In the genomic region with DNA sequence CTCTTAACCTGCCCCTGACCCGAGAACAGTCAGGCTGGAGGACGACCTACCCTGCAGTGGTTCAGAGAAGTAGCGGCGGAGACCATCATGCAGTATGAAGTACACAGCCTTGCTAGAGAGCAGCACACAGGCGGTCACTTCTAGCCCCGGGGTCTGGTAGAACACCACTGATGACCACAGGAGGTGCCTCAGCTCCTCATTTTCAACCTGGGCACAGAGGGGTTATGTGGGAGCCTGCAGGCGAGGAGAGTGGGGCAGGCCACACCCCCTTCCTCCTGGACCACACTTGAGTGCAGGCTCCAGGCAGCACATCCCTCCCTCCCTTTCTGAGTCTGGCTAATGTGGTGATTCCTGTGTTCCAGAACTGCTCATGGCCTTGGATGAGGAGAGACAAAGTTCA, we compare ENCODE assay signal across 17 mouse cellular contexts. TPM values are rescaled to one million over a fixed set of nuclear protein-coding genes. Genes with fewer than 3 reads are reported as not detected.
DNase-seq lines count a peak whose midpoint lies in the region; ATAC-seq and TF ChIP-seq lines count a peak whose summit lies in the region.
"Had no signal": no experiment of that assay in that cellular context is flagged by ENCODE, and none has a peak within 500 bp of the region (broad histone marks: within the 10 kb centered on the region; RNA-seq: fewer than 3 reads in every experiment).

No protein-coding gene starts in this region.

- ATAC-seq in heart, embryonic 13.5 days (ENCODE audit: extremely low read depth, insufficient number of reproducible peaks, low FRiP score, low TSS enrichment): no peak
- no peak for ATAC-seq in intestine, postnatal 0 days
- ATAC-seq in intestine, embryonic 15.5 days: no peak
- no peak for ATAC-seq in lung, embryonic 15.5 days (ENCODE audit: borderline replicate concordance, extremely low read depth, low FRiP score, low TSS enrichment)
- no peak for ATAC-seq in lung, postnatal 0 days
- ATAC-seq: forebrain, embryonic 13.5 days; forebrain, postnatal 0 days; hindbrain, embryonic 16.5 days; inflammation-experienced regulatory T-cells, adult 6 months had no signal

- no peak overlapping the region for H3K9ac ChIP-seq in heart, embryonic 13.5 days
- H3K9ac ChIP-seq in heart, adult 2 months (ENCODE audit: low read depth, low read length): no peak overlapping the region
- no peak overlapping the region for H3K9ac ChIP-seq in intestine, postnatal 0 days (ENCODE audit: low read depth, low read length)
- H3K9ac ChIP-seq in intestine, embryonic 15.5 days: no peak overlapping the region
- H3K9ac ChIP-seq in lung, embryonic 15.5 days: no peak overlapping the region
- no peak overlapping the region for H3K9ac ChIP-seq in lung, postnatal 0 days (replicated peaks; ENCODE audit: low read depth)
- H3K9ac ChIP-seq: embryonic facial prominence, embryonic 13.5 days; forebrain, embryonic 13.5 days; forebrain, postnatal 0 days; hindbrain, embryonic 12.5 days had no signal

- no peak for TF ChIP-seq EP300 in heart, adult 2 months (IDR thresholded peaks at IDR 0.05; ENCODE audit: insufficient read depth, low read depth, low read length)
- TF ChIP-seq EP300 in lung, postnatal 0 days (IDR thresholded peaks at IDR 0.05): no peak

- H3K27me3 ChIP-seq in heart, embryonic 13.5 days (replicated peaks): no peaks in the 10 kb centered on the region
- H3K27me3 ChIP-seq in heart, adult 2 months (ENCODE audit: control insufficient read depth, insufficient read depth, low read length): no peaks in the 10 kb centered on the region
- H3K27me3 ChIP-seq in intestine, postnatal 0 days (replicated peaks; ENCODE audit: control insufficient read depth, insufficient read depth, low read length): no peaks in the 10 kb centered on the region
- no peaks in the 10 kb centered on the region for H3K27me3 ChIP-seq in intestine, embryonic 15.5 days (replicated peaks)
- H3K27me3 ChIP-seq in lung, embryonic 15.5 days: no peaks in the 10 kb centered on the region
- no peaks in the 10 kb centered on the region for H3K27me3 ChIP-seq in lung, postnatal 0 days (replicated peaks; ENCODE audit: insufficient read depth, low read length)
- H3K27me3 ChIP-seq in myocyte (ENCODE audit: control insufficient read depth, insufficient read depth, insufficient read length): no peaks in the 10 kb centered on the region
- no peaks in the 10 kb centered on the region for H3K27me3 ChIP-seq in hindbrain, embryonic 10.5 days (ENCODE audit: insufficient read depth, poor library complexity, severe bottlenecking)
- H3K27me3 ChIP-seq: embryonic facial prominence, embryonic 13.5 days; forebrain, embryonic 13.5 days; hindbrain, embryonic 12.5 days had no signal

- TF ChIP-seq POLR2A in heart, adult 2 months (IDR thresholded peaks at IDR 0.05; ENCODE audit: insufficient read depth, low read depth, low read length): no peak
- no peak for TF ChIP-seq POLR2A in myocyte (IDR thresholded peaks at IDR 0.05; ENCODE audit: insufficient read length, low read depth)

- H3K4me3 ChIP-seq in heart, embryonic 13.5 days: no peak overlapping the region
- no peak overlapping the region for H3K4me3 ChIP-seq in heart, adult 2 months
- H3K4me3 ChIP-seq in intestine, postnatal 0 days (ENCODE audit: low read depth, low read length): no peak overlapping the region
- no peak overlapping the region for H3K4me3 ChIP-seq in intestine, embryonic 15.5 days (replicated peaks)
- no peak overlapping the region for H3K4me3 ChIP-seq in lung, embryonic 15.5 days
- H3K4me3 ChIP-seq in lung, postnatal 0 days (ENCODE audit: low read depth, low read length): no peak overlapping the region
- H3K4me3 ChIP-seq in myocyte: no peak overlapping the region
- no peak overlapping the region for H3K4me3 ChIP-seq in hindbrain, embryonic 10.5 days
- H3K4me3 ChIP-seq: embryonic facial prominence, embryonic 13.5 days; forebrain, embryonic 13.5 days; hindbrain, embryonic 12.5 days had no signal

- peaks cover 43% of the 10 kb centered on the region for H3K4me1 ChIP-seq in heart, embryonic 13.5 days
- peaks cover 6% of the 10 kb centered on the region for H3K4me1 ChIP-seq in heart, adult 2 months (ENCODE audit: control insufficient read depth, insufficient read depth, low read length)
- H3K4me1 ChIP-seq in intestine, postnatal 0 days (replicated peaks; ENCODE audit: control insufficient read depth, insufficient read depth, low read length): no peaks in the 10 kb centered on the region
- no peaks in the 10 kb centered on the region for H3K4me1 ChIP-seq in intestine, embryonic 15.5 days (replicated peaks)
- 0 out of 2 replicates have a peak, but pooled peaks cover 7% of the 10 kb centered on the region for H3K4me1 ChIP-seq in lung, embryonic 15.5 days
- H3K4me1 ChIP-seq in lung, postnatal 0 days (ENCODE audit: insufficient read depth, low read depth, low read length): no peaks in the 10 kb centered on the region; the same call in 1 of the 2 replicates
- H3K4me1 ChIP-seq in hindbrain, embryonic 10.5 days (replicated peaks): peaks cover 6% of the 10 kb centered on the region; the same call in 1 of the 2 replicates
- H3K4me1 ChIP-seq: embryonic facial prominence, embryonic 13.5 days; hindbrain, embryonic 12.5 days had no signal

- H3K79me2 ChIP-seq in heart, adult 2 months (replicated peaks; ENCODE audit: control insufficient read depth, insufficient read depth, low read length): no peaks in the 10 kb centered on the region
- H3K79me2 ChIP-seq in myocyte (ENCODE audit: control insufficient read depth, insufficient read depth): no peaks in the 10 kb centered on the region

- no peak for TF ChIP-seq CTCF in heart, adult 2 months (IDR thresholded peaks at IDR 0.05)
- TF ChIP-seq CTCF in intestine, postnatal 0 days (IDR thresholded peaks at IDR 0.05; ENCODE audit: low read depth): no peak
- TF ChIP-seq CTCF in lung, postnatal 0 days (IDR thresholded peaks at IDR 0.05): no peak

- DNase-seq in heart, adult 2 months: no peak
- no peak for DNase-seq in lung, postnatal 0 days (ENCODE audit: low spot score)
- no peak for DNase-seq in hindbrain, embryonic 10.5 days (ENCODE audit: low spot score)
- DNase-seq: adrenal gland, postnatal 10 days; forebrain, postnatal 0 days; gastrocnemius, postnatal 36 days had no signal

- intact Hi-C loops in heart, adult 2 months (cut with DNase I): no loop called here

- no peaks in the 10 kb centered on the region for H3K9me3 ChIP-seq in heart, embryonic 13.5 days
- H3K9me3 ChIP-seq in intestine, postnatal 0 days (ENCODE audit: control insufficient read depth): no peaks in the 10 kb centered on the region
- H3K9me3 ChIP-seq in intestine, embryonic 15.5 days: no peaks in the 10 kb centered on the region
- H3K9me3 ChIP-seq in lung, embryonic 15.5 days: no peaks in the 10 kb centered on the region
- no peaks in the 10 kb centered on the region for H3K9me3 ChIP-seq in lung, postnatal 0 days (ENCODE audit: low read length)
- no peaks in the 10 kb centered on the region for H3K9me3 ChIP-seq in hindbrain, embryonic 10.5 days
- H3K9me3 ChIP-seq: embryonic facial prominence, embryonic 13.5 days; forebrain, embryonic 13.5 days; G1E; hindbrain, embryonic 12.5 days had no signal

- no peak overlapping the region for H3K4me2 ChIP-seq in heart, embryonic 13.5 days
- H3K4me2 ChIP-seq in intestine, postnatal 0 days (replicated peaks; ENCODE audit: low read depth): no peak overlapping the region
- no peak overlapping the region for H3K4me2 ChIP-seq in intestine, embryonic 15.5 days (replicated peaks)
- H3K4me2 ChIP-seq in lung, embryonic 15.5 days: no peak overlapping the region
- H3K4me2 ChIP-seq in lung, postnatal 0 days (replicated peaks; ENCODE audit: low read depth, low read length): no peak overlapping the region
- no peak overlapping the region for H3K4me2 ChIP-seq in myocyte (ENCODE audit: low read depth)
- H3K4me2 ChIP-seq: embryonic facial prominence, embryonic 13.5 days; forebrain, embryonic 13.5 days; hindbrain, embryonic 12.5 days had no signal

- no peak overlapping the region for H3ac ChIP-seq in myocyte (ENCODE audit: control insufficient read depth, insufficient read length)

- WGBS in heart, embryonic 13.5 days: 79% methylated on average over 7 of the region's 7 CpGs
- 65% methylated on average over 7 of the region's 7 CpGs for WGBS in heart, adult 2 months
- WGBS in intestine, postnatal 0 days: 79% methylated on average over 7 of the region's 7 CpGs
- 88% methylated on average over 7 of the region's 7 CpGs for WGBS in intestine, embryonic 15.5 days
- 82% methylated on average over 7 of the region's 7 CpGs for WGBS in lung, embryonic 15.5 days
- WGBS in lung, postnatal 0 days: 80% methylated on average over 7 of the region's 7 CpGs
- 96% methylated on average over 7 of the region's 7 CpGs for WGBS in hindbrain, embryonic 10.5 days

- peak overlapping the region; percentile 46 for H3K27ac ChIP-seq in heart, embryonic 13.5 days (replicated peaks)
- H3K27ac ChIP-seq in heart, adult 2 months: no peak overlapping the region; the same call in 1 of the 2 replicates
- H3K27ac ChIP-seq in intestine, postnatal 0 days (ENCODE audit: low read depth, low read length): peak overlapping the region; percentile 15; the same call in 1 of the 2 replicates
- no peak overlapping the region for H3K27ac ChIP-seq in intestine, embryonic 15.5 days
- H3K27ac ChIP-seq in lung, embryonic 15.5 days: peak overlapping the region; percentile 25; the same call in 1 of the 2 replicates
- H3K27ac ChIP-seq in lung, postnatal 0 days (ENCODE audit: low read length): no peak overlapping the region
- H3K27ac ChIP-seq in hindbrain, embryonic 10.5 days: no peak overlapping the region
- H3K27ac ChIP-seq: embryonic facial prominence, embryonic 13.5 days; forebrain, embryonic 13.5 days; hindbrain, embryonic 12.5 days had no signal

- H3K36me3 ChIP-seq in heart, embryonic 13.5 days: peaks cover 91% of the 10 kb centered on the region
- H3K36me3 ChIP-seq in heart, adult 2 months (ENCODE audit: control insufficient read depth, insufficient read depth, low read length): peaks cover 3% of the 10 kb centered on the region; the same call in 1 of the 2 replicates
- H3K36me3 ChIP-seq in intestine, postnatal 0 days (ENCODE audit: control insufficient read depth, insufficient read depth): peaks cover 75% of the 10 kb centered on the region
- H3K36me3 ChIP-seq in intestine, embryonic 15.5 days: peaks cover 75% of the 10 kb centered on the region
- peaks cover 87% of the 10 kb centered on the region for H3K36me3 ChIP-seq in lung, embryonic 15.5 days
- peaks cover 73% of the 10 kb centered on the region for H3K36me3 ChIP-seq in lung, postnatal 0 days (ENCODE audit: insufficient read depth, low read length)
- peaks cover 48% of the 10 kb centered on the region for H3K36me3 ChIP-seq in myocyte (ENCODE audit: control insufficient read depth, insufficient read depth)
- H3K36me3 ChIP-seq in hindbrain, embryonic 10.5 days: peaks cover 89% of the 10 kb centered on the region

RNA-seq across cellular contexts. Expression of a gene that starts 5.1 kb away (rescaled TPM):
- polyA plus RNA-seq in heart, embryonic 13.5 days (2015; fragmentation: Nextera tagmentation; extraction: Ambion mirVana): 43.2 and 49.5 TPM in 2 replicates
- 10 to 100 TPM; 64.2 to 65.0 TPM for total RNA-seq in heart, adult 2 months (2021)
- 77.0 and 90.8 TPM in 2 replicates for polyA plus RNA-seq in heart, adult 2 months (2012; rRNA removed)
- 20.6 and 23.1 TPM in 2 replicates for polyA plus RNA-seq in intestine, postnatal 0 days (2015; fragmentation: Nextera tagmentation; extraction: Ambion mirVana)
- 32.3 and 32.5 TPM in 2 replicates for polyA plus RNA-seq in intestine, embryonic 15.5 days (2015; fragmentation: Nextera tagmentation; extraction: Ambion mirVana)
- polyA plus RNA-seq in lung, embryonic 15.5 days (2015; fragmentation: Nextera tagmentation; extraction: Ambion mirVana): 45.3 and 53.6 TPM in 2 replicates
- 32.4 and 34.2 TPM in 2 replicates for polyA plus RNA-seq in lung, postnatal 0 days (2015; fragmentation: Nextera tagmentation; extraction: Ambion mirVana)
- 0.46 TPM for polyA plus RNA-seq in myocyte (2012; fragmentation: generic; extraction: Trizol)
- polyA plus RNA-seq in hindbrain, embryonic 10.5 days (2016; fragmentation: Nextera tagmentation; extraction: Ambion mirVana): 23.0 and 25.7 TPM in 2 replicates
- polyA plus RNA-seq: G1E had no signal

RNA-seq across cellular contexts. Expression of a gene that starts 34.6 kb away (rescaled TPM):
- polyA plus RNA-seq in heart, embryonic 13.5 days (2015; fragmentation: Nextera tagmentation; extraction: Ambion mirVana): 3,442 and 4,164 TPM in 2 replicates
- total RNA-seq in heart, adult 2 months (2021): 1,000 to 10,000 TPM; 5,084 to 5,508 TPM
- polyA plus RNA-seq in heart, adult 2 months (2012; rRNA removed): 4,851 and 5,939 TPM in 2 replicates
- polyA plus RNA-seq in intestine, postnatal 0 days (2015; fragmentation: Nextera tagmentation; extraction: Ambion mirVana): 1.4 and 1.6 TPM in 2 replicates
- 3.3 and 6.4 TPM in 2 replicates for polyA plus RNA-seq in intestine, embryonic 15.5 days (2015; fragmentation: Nextera tagmentation; extraction: Ambion mirVana)
- polyA plus RNA-seq in lung, embryonic 15.5 days (2015; fragmentation: Nextera tagmentation; extraction: Ambion mirVana): 91.8 and 115 TPM in 2 replicates
- 77.2 and 87.2 TPM in 2 replicates for polyA plus RNA-seq in lung, postnatal 0 days (2015; fragmentation: Nextera tagmentation; extraction: Ambion mirVana)
- polyA plus RNA-seq in myocyte (2012; fragmentation: generic; extraction: Trizol): 7,028 TPM
- 1.5 and 4.3 TPM in 2 replicates for polyA plus RNA-seq in hindbrain, embryonic 10.5 days (2016; fragmentation: Nextera tagmentation; extraction: Ambion mirVana)
- polyA plus RNA-seq: inflammation-experienced regulatory T-cells, adult 6 months had no signal

RNA-seq across cellular contexts. Expression of a gene that starts 42.7 kb away (rescaled TPM):
- 300 and 318 TPM in 2 replicates for polyA plus RNA-seq in heart, embryonic 13.5 days (2015; fragmentation: Nextera tagmentation; extraction: Ambion mirVana)
- total RNA-seq in heart, adult 2 months (2021): 10 to 100 TPM; 18.7 to 21.8 TPM
- 52.5 and 82.7 TPM in 2 replicates for polyA plus RNA-seq in heart, adult 2 months (2012; rRNA removed)
- polyA plus RNA-seq in intestine, postnatal 0 days (2015; fragmentation: Nextera tagmentation; extraction: Ambion mirVana): 31.2 and 34.9 TPM in 2 replicates
- 261 and 315 TPM in 2 replicates for polyA plus RNA-seq in intestine, embryonic 15.5 days (2015; fragmentation: Nextera tagmentation; extraction: Ambion mirVana)
- 451 and 472 TPM in 2 replicates for polyA plus RNA-seq in lung, embryonic 15.5 days (2015; fragmentation: Nextera tagmentation; extraction: Ambion mirVana)
- 148 and 162 TPM in 2 replicates for polyA plus RNA-seq in lung, postnatal 0 days (2015; fragmentation: Nextera tagmentation; extraction: Ambion mirVana)
- polyA plus RNA-seq in myocyte (2012; fragmentation: generic; extraction: Trizol): 243 TPM
- 610 and 619 TPM in 2 replicates for polyA plus RNA-seq in hindbrain, embryonic 10.5 days (2016; fragmentation: Nextera tagmentation; extraction: Ambion mirVana)
- polyA plus RNA-seq: inflammation-experienced regulatory T-cells, adult 6 months had no signal

RNA-seq across cellular contexts. Expression of a gene that starts 43.2 kb away (rescaled TPM):
- 340 and 345 TPM in 2 replicates for polyA plus RNA-seq in heart, embryonic 13.5 days (2015; fragmentation: Nextera tagmentation; extraction: Ambion mirVana)
- 100 to 1,000 TPM; 123 to 129 TPM for total RNA-seq in heart, adult 2 months (2021)
- 187 and 223 TPM in 2 replicates for polyA plus RNA-seq in heart, adult 2 months (2012; rRNA removed)
- polyA plus RNA-seq in intestine, postnatal 0 days (2015; fragmentation: Nextera tagmentation; extraction: Ambion mirVana): 74.1 and 78.8 TPM in 2 replicates
- polyA plus RNA-seq in intestine, embryonic 15.5 days (2015; fragmentation: Nextera tagmentation; extraction: Ambion mirVana): 280 and 297 TPM in 2 replicates
- polyA plus RNA-seq in lung, embryonic 15.5 days (2015; fragmentation: Nextera tagmentation; extraction: Ambion mirVana): 387 and 413 TPM in 2 replicates
- 196 and 224 TPM in 2 replicates for polyA plus RNA-seq in lung, postnatal 0 days (2015; fragmentation: Nextera tagmentation; extraction: Ambion mirVana)
- 266 TPM for polyA plus RNA-seq in myocyte (2012; fragmentation: generic; extraction: Trizol)
- 432 and 459 TPM in 2 replicates for polyA plus RNA-seq in hindbrain, embryonic 10.5 days (2016; fragmentation: Nextera tagmentation; extraction: Ambion mirVana)

RNA-seq across cellular contexts. Expression of a gene that starts 44.1 kb away (rescaled TPM):
- polyA plus RNA-seq in heart, embryonic 13.5 days (2015; fragmentation: Nextera tagmentation; extraction: Ambion mirVana): 0.51 TPM in 2 replicates
- 10 to 100 TPM; 15.0 to 15.1 TPM for total RNA-seq in heart, adult 2 months (2021)
- 6.1 and 8.0 TPM in 2 replicates for polyA plus RNA-seq in heart, adult 2 months (2012; rRNA removed)
- 0.61 and 0.74 TPM in 2 replicates for polyA plus RNA-seq in intestine, postnatal 0 days (2015; fragmentation: Nextera tagmentation; extraction: Ambion mirVana)
- polyA plus RNA-seq in intestine, embryonic 15.5 days (2015; fragmentation: Nextera tagmentation; extraction: Ambion mirVana): 0.91 and 0.96 TPM in 2 replicates
- 2.1 and 2.5 TPM in 2 replicates for polyA plus RNA-seq in lung, embryonic 15.5 days (2015; fragmentation: Nextera tagmentation; extraction: Ambion mirVana)
- polyA plus RNA-seq in lung, postnatal 0 days (2015; fragmentation: Nextera tagmentation; extraction: Ambion mirVana): 4.7 and 5.7 TPM in 2 replicates
- polyA plus RNA-seq in myocyte (2012; fragmentation: generic; extraction: Trizol): 1.8 TPM
- 0.78 and 0.91 TPM in 2 replicates for polyA plus RNA-seq in hindbrain, embryonic 10.5 days (2016; fragmentation: Nextera tagmentation; extraction: Ambion mirVana)
- polyA plus RNA-seq: G1E; inflammation-experienced regulatory T-cells, adult 6 months had no signal

Comparison
In these comparisons a context has a peak if more than half of its experiments do, and no peak if none do; other contexts are left out.
1. H3K27ac ChIP-seq: peak in heart, embryonic 13.5 days (single experiment), intestine, postnatal 0 days (single experiment) and lung, embryonic 15.5 days (single experiment); none in heart, adult 2 months (single experiment), intestine, embryonic 15.5 days (single experiment), lung, postnatal 0 days (single experiment) and hindbrain, embryonic 10.5 days (single experiment).
2. RNA of a gene that starts 5.1 kb away (polyA plus RNA-seq): 77.0 to 90.8 TPM in heart, adult 2 months, 45.3 to 53.6 TPM in lung, embryonic 15.5 days, 43.2 to 49.5 TPM in heart, embryonic 13.5 days, 32.4 to 34.2 TPM in lung, postnatal 0 days, 32.3 to 32.5 TPM in intestine, embryonic 15.5 days, 23.0 to 25.7 TPM in hindbrain, embryonic 10.5 days and 20.6 to 23.1 TPM in intestine, postnatal 0 days; 0.46 TPM in myocyte (single experiment); every median in the first group is over 10 times any median in the second.
3. RNA of a gene that starts 34.6 kb away (polyA plus RNA-seq): 7,028 TPM in myocyte (single experiment), 4,851 to 5,939 TPM in heart, adult 2 months and 3,442 to 4,164 TPM in heart, embryonic 13.5 days; 91.8 to 115 TPM in lung, embryonic 15.5 days, 77.2 to 87.2 TPM in lung, postnatal 0 days, 3.3 to 6.4 TPM in intestine, embryonic 15.5 days, 1.4 to 1.6 TPM in intestine, postnatal 0 days and 1.5 to 4.3 TPM in hindbrain, embryonic 10.5 days; every median in the first group is over 10 times any median in the second.